Mouse (Mus musculus) heart, postnatal 0 days (tissue): ENCODE measurements around the gene Lrfn5. TPM values are rescaled to one million over a fixed set of nuclear protein-coding genes. Genes with fewer than 3 reads are reported as not detected.

Experiments
- ATAC-seq: fragments of 200-750 bp; cut with Nextera tagmentation; 2 replicates; pipeline ENCODE4 v1.8.0; 2017; ENCODE audit warnings: low read depth, moderate number of reproducible peaks, moderate library complexity; ENCODE audit not compliant: insufficient read depth
- DNase-seq: peaks from one replicate; pipeline ENCODE4 v3.0.0-alpha.2; 2016; ENCODE audit warnings: low spot score
- H3K27ac ChIP-seq: fragments of 300-500 bp; sonication (generic); 2 replicates; pipeline ENCODE4 v1.5.1; 2014; ENCODE audit warnings: low read depth, mild to moderate bottlenecking
- H3K27me3 ChIP-seq: fragments of 300-500 bp; sonication (generic); 2 replicates; pipeline ENCODE4 v1.6.1; 2014; ENCODE audit warnings: low read length, mixed read lengths; ENCODE audit not compliant: control insufficient read depth, insufficient read depth
- H3K36me3 ChIP-seq: fragments of 300-500 bp; sonication (generic); replicated peaks from 2 replicates; pipeline ENCODE4 v1.6.1; 2014; ENCODE audit warnings: low read length, mixed read lengths; ENCODE audit not compliant: control insufficient read depth, insufficient read depth
- H3K4me1 ChIP-seq: fragments of 300-500 bp; sonication (generic); 2 replicates; pipeline ENCODE4 v1.6.1; 2014; ENCODE audit warnings: antibody characterized with exemption; ENCODE audit not compliant: control insufficient read depth, insufficient read depth
- H3K4me2 ChIP-seq: fragments of 300-500 bp; sonication (generic); 2 replicates; pipeline ENCODE4 v1.6.1; 2014; ENCODE audit warnings: low read depth, mild to moderate bottlenecking, low read length, moderate library complexity
- H3K4me3 ChIP-seq: fragments of 300-500 bp; sonication (generic); 2 replicates; pipeline ENCODE4 v1.5.1; 2014; ENCODE audit warnings: low read depth, low read length
- H3K9ac ChIP-seq: fragments of 300-500 bp; sonication (generic); replicated peaks from 2 replicates; pipeline ENCODE4 v1.6.1; 2014; ENCODE audit warnings: low read depth, low read length, mixed read lengths
- H3K9me3 ChIP-seq: fragments of 300-500 bp; sonication (generic); replicated peaks from 2 replicates; pipeline ENCODE4 v1.6.1; 2016; ENCODE audit warnings: low read length; ENCODE audit not compliant: control insufficient read depth
- CTCF ChIP-seq: IDR thresholded peaks from 2 replicates; pipeline ENCODE4 v1.5.1; 2016; ENCODE audit warnings: antibody characterized with exemption, control low read depth, low read depth
- EP300 ChIP-seq: IDR thresholded peaks from 2 replicates; pipeline ENCODE4 v1.6.1; 2016; ENCODE audit warnings: antibody characterized with exemption, low read depth
- WGBS: fragments of 180-500 bp; shearing (Covaris S2); extraction: QIAGEN DNeasy Blood & Tissue Kit; methylation state at CpG from one replicate; pipeline ENCODE4 v1.1.7; 2014; 5-methylcytosine and 5-hydroxymethylcytosine counted together
- polyA plus RNA-seq: library from polyadenylated mRNA; unstranded; fragments of >200 nt; fragmentation: Nextera tagmentation; extraction: Ambion mirVana; gene quantifications from 2 replicates; pipeline ENCODE4 v1.2.1, GENCODE M21; 2015
- total RNA-seq: library from RNA; depleted of rRNA; stranded (reverse); fragments of >200 nt; gene quantifications from 2 replicates; pipeline ENCODE4 v1.2.3, GENCODE M21; 2014; ENCODE audit warnings: low replicate concordance

Lrfn5 gene
- total and polyA plus RNA-seq, 2 experiments from 2014 or later, result 0.11 TPM; not detected in 1

- DNase-seq (no peak), ATAC-seq (no peak)
- TF ChIP-seq CTCF (no peak), EP300 (no peak)
- WGBS, result 2% methylated on average over 9 of the region's 9 CpGs
- Histone ChIP-seq H3K27me3 (peaks cover 51% of the 10 kb centered on the region), H3K27ac (no peak overlapping the region), H3K36me3 (no peaks in the 10 kb centered on the region), H3K4me2 (no peak overlapping the region), H3K4me3 (no peak overlapping the region), H3K9ac (no peak overlapping the region), H3K4me1 (no peaks in the 10 kb centered on the region), H3K9me3 (no peaks in the 10 kb centered on the region)
These were observed 3.2 kb downstream of the Lrfn5 start for GRCm38 (mm10) chr12:61526199-61526598.

GRCm38 (mm10) chr12:61579949-61580348 lies 57.0 kb downstream of the Lrfn5 start:
- Histone ChIP-seq H3K9ac (no peak overlapping the region), H3K4me3 (no peak overlapping the region), H3K9me3 (no peaks in the 10 kb centered on the region), H3K4me2 (no peak overlapping the region), H3K36me3 (no peaks in the 10 kb centered on the region), H3K27me3 (no peaks in the 10 kb centered on the region), H3K27ac (no peak overlapping the region), H3K4me1 (no peaks in the 10 kb centered on the region)
- TF ChIP-seq CTCF (no peak), EP300 (no peak)
- 34% methylated on average over 5 of the region's 5 CpGs for WGBS
- ATAC-seq (no peak), DNase-seq (no peak)

DNA sequence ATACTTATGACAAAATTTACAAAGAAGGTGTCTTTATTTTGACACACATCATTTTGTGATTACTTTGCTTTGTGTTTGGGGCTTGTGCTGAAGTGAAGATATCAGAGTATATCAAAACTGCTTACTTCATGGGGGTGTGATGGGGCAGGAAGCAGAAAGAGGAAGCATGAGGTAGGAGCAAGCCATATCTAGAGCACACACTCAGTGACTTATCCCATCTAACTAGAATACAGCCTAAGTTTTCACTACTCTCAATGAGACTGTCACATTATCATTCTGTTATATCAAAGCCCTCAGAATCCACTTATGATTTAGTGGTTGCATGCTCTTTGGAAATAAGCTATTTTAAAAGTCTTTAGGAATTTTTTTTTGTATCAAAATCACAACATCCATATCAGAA lies 77.4 kb downstream of the Lrfn5 start:
- H3K27ac ChIP-seq, result no peak overlapping the region
- ATAC-seq, result no peak
- H3K9me3 ChIP-seq, result no peaks in the 10 kb centered on the region
- H3K9ac ChIP-seq, result no peak overlapping the region
- no peaks in the 10 kb centered on the region for H3K4me1 ChIP-seq
- no peaks in the 10 kb centered on the region for H3K27me3 ChIP-seq
- DNase-seq, result no peak
- H3K4me2 ChIP-seq, result no peak overlapping the region
- no peak overlapping the region for H3K4me3 ChIP-seq
- TF ChIP-seq CTCF (no peak), EP300 (no peak)
- H3K36me3 ChIP-seq, result no peaks in the 10 kb centered on the region

- ATAC-seq (no peak), DNase-seq (no peak)
- H3K9me3 ChIP-seq, result no peaks in the 10 kb centered on the region
- WGBS, result 76% methylated on average over 3 of the region's 3 CpGs
- no peaks in the 10 kb centered on the region for H3K27me3 ChIP-seq
- no peak overlapping the region for H3K9ac ChIP-seq
- no peak for TF ChIP-seq CTCF
- no peak for TF ChIP-seq EP300
- H3K4me3 ChIP-seq, result no peak overlapping the region
- H3K36me3 ChIP-seq, result no peaks in the 10 kb centered on the region
- H3K4me2 ChIP-seq, result no peak overlapping the region
- H3K4me1 ChIP-seq, result no peaks in the 10 kb centered on the region
- no peak overlapping the region for H3K27ac ChIP-seq
These were observed 84.9 kb downstream of the Lrfn5 start for GRCm38 (mm10) chr12:61607871-61608270.

DNA sequence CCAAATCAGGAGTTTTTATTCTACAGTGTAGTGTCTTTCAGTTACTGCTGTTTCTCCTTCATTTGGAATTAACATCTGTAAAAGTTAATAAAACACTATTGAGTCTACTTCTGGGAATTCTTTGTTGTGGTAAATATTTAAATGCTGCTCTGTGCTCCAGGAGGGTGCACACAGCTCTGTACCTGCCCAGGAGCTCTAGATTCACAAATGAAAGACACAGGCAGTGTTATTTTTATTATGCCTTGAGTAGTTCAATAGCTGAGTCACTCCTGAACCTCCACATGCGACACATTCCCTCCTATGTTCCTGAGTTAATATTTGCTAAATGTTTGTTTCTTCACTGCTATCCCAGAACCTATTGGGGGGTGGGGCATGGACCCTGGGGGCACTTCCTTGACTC lies 87.1 kb downstream of the Lrfn5 start:
- no peaks in the 10 kb centered on the region for H3K9me3 ChIP-seq

DNA sequence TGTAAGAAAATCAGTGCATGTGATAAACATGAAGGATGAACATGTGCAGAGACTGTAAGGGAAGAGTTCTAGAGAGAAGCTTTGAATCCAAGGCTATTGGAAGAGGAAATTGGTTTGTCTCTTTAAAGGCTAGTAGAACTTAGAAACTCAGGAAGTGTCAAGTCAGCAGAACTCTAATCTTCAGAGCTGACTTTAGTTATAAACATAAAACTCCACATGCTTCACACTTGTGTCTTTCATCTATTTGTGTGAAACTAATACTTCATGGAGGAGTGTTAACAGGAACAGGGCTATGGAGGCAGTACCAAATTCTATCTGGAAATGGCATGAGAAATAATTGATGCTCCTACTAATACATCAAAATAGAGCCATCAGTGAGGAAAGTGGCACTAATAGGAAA lies 101.6 kb downstream of the Lrfn5 start:
- no peak overlapping the region for H3K4me2 ChIP-seq
- H3K9me3 ChIP-seq, result no peaks in the 10 kb centered on the region
- TF ChIP-seq EP300 (no peak), CTCF (no peak)
- no peak overlapping the region for H3K9ac ChIP-seq
- no peaks in the 10 kb centered on the region for H3K27me3 ChIP-seq
- ATAC-seq (no peak), DNase-seq (no peak)
- no peak overlapping the region for H3K27ac ChIP-seq
- H3K36me3 ChIP-seq, result no peaks in the 10 kb centered on the region
- no peaks in the 10 kb centered on the region for H3K4me1 ChIP-seq
- H3K4me3 ChIP-seq, result no peak overlapping the region

More for the DNA sequence above, 87.1 kb downstream of the Lrfn5 start:
- no peak overlapping the region for H3K4me2 ChIP-seq
- no peak for ATAC-seq
- TF ChIP-seq EP300 (no peak), CTCF (no peak)
- no peaks in the 10 kb centered on the region for H3K27me3 ChIP-seq
- no peak overlapping the region for H3K4me3 ChIP-seq
- 52% methylated on average over 1 of the region's 1 CpGs for WGBS
- H3K27ac ChIP-seq, result no peak overlapping the region
- no peaks in the 10 kb centered on the region for H3K4me1 ChIP-seq
- no peak for DNase-seq
- no peak overlapping the region for H3K9ac ChIP-seq
- no peaks in the 10 kb centered on the region for H3K36me3 ChIP-seq
